Mouse (Mus musculus): ENCODE measurements around the gene Gm37240. TPM values are rescaled to one million over a fixed set of nuclear protein-coding genes. Genes with fewer than 3 reads are reported as not detected.

The Gm37240 gene
- total RNA-seq, 1 experiment from 2014 or later = 10.8 TPM

GRCm38 (mm10) chr3:84695418-84695817 is 1191.9 kb downstream of the Gm37240 start:
- DNase-seq = no peak

- no peak for DNase-seq
Measured at GRCm38 (mm10) chr3:84693886-84694285, 1193.4 kb downstream of the Gm37240 start.

- DNase-seq = no peak
Measured at GRCm38 (mm10) chr3:84692647-84693199, 1194.6 kb downstream of the Gm37240 start.

- DNase-seq = no peak
Measured at GRCm38 (mm10) chr3:84690091-84690771, 1197.1 kb downstream of the Gm37240 start.

- DNase-seq = no peak
Measured at GRCm38 (mm10) chr3:84689656-84690055, 1197.7 kb downstream of the Gm37240 start.

- no peak for DNase-seq
Measured at GRCm38 (mm10) chr3:84688176-84688575, 1199.1 kb downstream of the Gm37240 start.

GRCm38 (mm10) chr3:84687488-84687846 is 1199.9 kb downstream of the Gm37240 start:
- no peak for DNase-seq

- DNase-seq = no peak
Measured at GRCm38 (mm10) chr3:84686799-84687487, 1200.4 kb downstream of the Gm37240 start.

- DNase-seq = no peak
Measured at GRCm38 (mm10) chr3:84686294-84686672, 1201.0 kb downstream of the Gm37240 start.

- no peak for DNase-seq
Measured at GRCm38 (mm10) chr3:84685662-84686293, 1201.5 kb downstream of the Gm37240 start.

- DNase-seq = no peak
Measured at GRCm38 (mm10) chr3:84683788-84684187, 1203.5 kb downstream of the Gm37240 start.

- DNase-seq = no peak
Measured at GRCm38 (mm10) chr3:84681699-84682098, 1205.6 kb downstream of the Gm37240 start.

- DNase-seq = no peak
Measured at GRCm38 (mm10) chr3:84680062-84680461, 1207.3 kb downstream of the Gm37240 start.

- DNase-seq = no peak
Measured at GRCm38 (mm10) chr3:84679542-84679941, 1207.8 kb downstream of the Gm37240 start.

GRCm38 (mm10) chr3:84678891-84679290 is 1208.4 kb downstream of the Gm37240 start:
- no peak for DNase-seq

GRCm38 (mm10) chr3:84675710-84676109 is 1211.6 kb downstream of the Gm37240 start:
- DNase-seq = no peak

- DNase-seq = no peak
Measured at GRCm38 (mm10) chr3:84673552-84673951, 1213.8 kb downstream of the Gm37240 start.

- DNase-seq = no peak
Measured at GRCm38 (mm10) chr3:84672136-84672535, 1215.2 kb downstream of the Gm37240 start.

- no peak for DNase-seq
Measured at GRCm38 (mm10) chr3:84668957-84669356, 1218.4 kb downstream of the Gm37240 start.

GRCm38 (mm10) chr3:84665255-84666073 is 1221.9 kb downstream of the Gm37240 start:
- DNase-seq = no peak

GRCm38 (mm10) chr3:84664686-84665085 is 1222.6 kb downstream of the Gm37240 start:
- no peak for DNase-seq

- no peak for DNase-seq
Measured at GRCm38 (mm10) chr3:84663858-84664257, 1223.5 kb downstream of the Gm37240 start.

Data from adrenal gland, postnatal 25 days (tissue).